Mouse (Mus musculus) natural killer cell, adult 2 months (primary cell): ENCODE data around the gene Dhcr7.

ENCODE experiments used
- DNase-seq, 2 experiments: peaks; one replicate each; pipeline ENCODE4 v3.0.0; 2022; ENCODE audit warnings: low spot score in 2 of 2

Gene Dhcr7

DNA sequence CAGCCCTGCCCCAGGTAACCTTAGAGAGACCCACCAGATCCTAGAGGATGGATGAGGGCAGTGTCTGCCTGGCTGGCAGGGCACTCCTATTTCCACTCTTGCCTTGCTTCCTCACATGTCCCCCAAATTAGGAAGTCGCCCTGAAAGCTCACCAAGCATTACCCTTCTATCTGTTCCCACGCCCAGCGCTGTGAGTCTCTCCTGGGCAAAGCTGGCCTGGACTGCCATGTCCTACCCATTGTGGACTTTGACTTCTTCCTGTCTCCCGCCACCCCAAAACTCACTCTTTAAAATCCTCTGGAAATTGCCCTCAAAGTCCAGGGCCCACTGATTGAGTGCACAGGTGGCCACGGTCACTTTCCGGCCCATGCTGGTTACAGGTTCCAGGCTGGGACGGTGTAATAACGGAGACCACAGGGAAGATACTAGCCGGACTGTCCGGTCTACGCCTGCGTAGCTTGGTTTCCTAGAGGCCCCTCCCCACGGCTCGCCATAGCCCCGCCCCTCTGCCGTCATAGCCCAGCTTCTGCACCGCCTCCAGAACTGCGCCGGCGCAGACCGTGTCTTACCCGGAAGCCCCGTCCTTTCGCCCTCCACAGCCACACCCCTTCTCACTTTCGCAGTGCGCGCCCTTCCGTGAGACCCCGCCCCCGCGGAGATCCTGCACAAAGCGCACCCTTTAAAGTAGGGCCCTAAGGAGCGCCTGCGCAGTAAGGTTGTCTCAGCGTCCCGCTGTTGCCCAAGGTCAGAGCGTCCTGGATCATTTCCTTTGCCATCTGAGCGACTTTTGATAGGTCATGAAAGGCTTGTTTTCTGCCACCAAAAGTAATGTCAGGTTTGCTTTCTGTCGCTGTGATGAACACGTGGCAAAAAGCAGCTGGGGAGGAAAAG, at the start of gene Dhcr7, which contains the start of gene Nadsyn1:
Dhcr7 (plus strand) TSS at position 771 of the 891 bp plus-strand sequence.
Nadsyn1 (minus strand) TSS at position 475 of the 891 bp plus-strand sequence.
- peak; percentile 99 for DNase-seq

DNA sequence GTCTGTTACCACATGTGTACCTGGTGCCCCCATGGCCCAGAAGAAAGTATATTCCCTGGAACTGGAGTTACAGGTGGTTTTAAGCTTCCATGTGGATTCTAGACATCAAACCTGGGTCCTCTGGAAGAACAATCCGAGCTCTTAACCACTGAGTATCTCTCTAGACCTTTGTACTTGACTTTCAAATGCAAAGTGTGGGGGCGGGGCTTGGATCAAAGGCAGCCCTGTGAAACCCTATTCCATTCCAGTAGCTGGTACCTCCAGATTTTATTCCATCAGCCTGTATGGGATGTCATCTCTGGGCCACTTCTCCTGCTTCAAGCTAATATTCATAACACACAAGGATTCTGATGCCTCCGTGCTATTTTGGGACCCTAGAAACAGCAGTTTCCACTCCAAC, 46.8 kb upstream of the Dhcr7 start:
- no peak for DNase-seq

- DNase-seq = no peak
Observed at GRCm38 (mm10) chr7:143777375-143777774, 45.6 kb upstream of the Dhcr7 start.

- DNase-seq = no peak
Observed at GRCm38 (mm10) chr7:143783378-143783995, 39.5 kb upstream of the Dhcr7 start.

DNA sequence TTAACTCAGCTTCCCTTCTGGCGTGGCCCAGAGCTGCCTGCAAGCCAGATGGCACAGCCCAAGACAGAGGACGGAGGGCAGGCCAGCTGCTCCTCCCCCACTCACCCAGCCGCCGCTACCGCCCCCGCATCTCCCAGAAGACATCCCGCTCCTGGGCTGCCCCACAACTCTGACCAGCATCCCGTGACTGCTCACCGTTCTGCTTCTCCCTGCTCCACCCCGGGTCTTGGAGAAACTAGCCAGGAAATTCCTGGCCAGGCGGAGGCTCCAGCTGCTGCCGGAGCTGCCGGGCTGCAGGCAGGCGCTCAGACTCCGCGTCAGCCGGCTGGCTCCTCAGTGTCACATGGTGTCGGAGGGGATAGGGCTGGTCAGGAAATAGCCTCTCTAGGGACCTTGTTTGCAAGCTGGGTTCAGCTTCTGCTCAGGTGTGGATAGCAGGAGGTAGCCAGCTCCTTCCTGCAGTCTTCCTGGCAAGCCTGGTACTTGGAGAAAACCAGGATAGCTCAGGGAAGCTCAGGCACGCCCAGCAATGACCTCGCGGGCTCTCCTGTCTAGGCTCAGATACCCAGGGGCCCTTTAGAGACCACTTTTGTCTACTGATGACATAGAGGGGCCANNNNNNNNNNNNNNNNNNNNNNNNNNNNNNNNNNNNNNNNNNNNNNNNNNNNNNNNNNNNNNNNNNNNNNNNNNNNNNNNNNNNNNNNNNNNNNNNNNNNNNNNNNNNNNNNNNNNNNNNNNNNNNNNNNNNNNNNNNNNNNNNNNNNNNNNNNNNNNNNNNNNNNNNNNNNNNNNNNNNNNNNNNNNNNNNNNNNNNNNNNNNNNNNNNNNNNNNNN, 38.7 kb upstream of the Dhcr7 start, which contains the start of gene Mrgpre:
Mrgpre (minus strand) TSS at position 505 of the 834 bp plus-strand sequence.
- DNase-seq = peak; percentile 16 to 48

- DNase-seq = no peak
Observed at GRCm38 (mm10) chr7:143792336-143792985, 30.5 kb upstream of the Dhcr7 start.

GRCm38 (mm10) chr7:143793121-143793520, 29.8 kb upstream of the Dhcr7 start:
- peak; percentile 26 to 63 for DNase-seq

- no peak for DNase-seq
Observed at GRCm38 (mm10) chr7:143798783-143799182, 24.2 kb upstream of the Dhcr7 start.

GRCm38 (mm10) chr7:143800770-143801169, 22.2 kb upstream of the Dhcr7 start:
- no peak for DNase-seq

DNA sequence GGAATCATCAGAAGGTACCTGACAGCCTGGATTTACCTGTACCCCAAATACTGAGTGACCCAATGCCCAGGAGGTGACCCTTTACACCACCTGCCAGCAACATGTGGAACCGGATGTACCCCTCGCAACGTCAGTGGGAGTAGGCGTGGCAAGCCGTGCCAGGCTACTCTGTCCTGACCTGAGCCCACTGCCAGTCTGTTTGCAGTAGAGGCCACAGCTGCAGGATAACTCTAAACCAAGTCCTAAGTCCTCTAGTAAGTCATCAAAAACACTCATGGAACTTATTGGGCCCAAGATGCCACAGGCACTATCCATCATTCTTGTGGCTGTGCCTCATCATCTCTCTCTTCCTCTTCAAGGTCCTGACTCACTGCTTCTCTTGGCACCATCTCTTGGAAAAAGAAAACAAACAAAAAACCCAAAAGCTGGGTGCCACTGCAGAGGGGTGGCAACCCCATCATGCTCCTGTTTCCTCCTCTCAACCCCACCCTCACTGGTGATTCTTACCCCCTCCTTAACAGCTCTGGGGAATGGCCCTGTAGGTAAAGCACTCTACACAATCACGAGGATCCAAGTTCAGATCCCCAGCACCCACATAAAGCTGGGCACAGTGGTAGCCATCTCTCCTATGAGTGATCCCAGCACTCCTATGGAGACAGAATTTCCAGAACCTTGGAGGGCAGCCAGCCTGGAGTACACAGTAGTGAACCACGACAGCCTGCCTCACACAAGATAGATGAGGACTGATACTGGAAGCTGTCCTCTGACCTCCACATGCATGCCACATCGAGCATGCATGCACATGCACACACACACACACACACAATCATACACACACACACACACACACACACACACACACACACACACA, 21.5 kb upstream of the Dhcr7 start:
- DNase-seq = no peak

DNA sequence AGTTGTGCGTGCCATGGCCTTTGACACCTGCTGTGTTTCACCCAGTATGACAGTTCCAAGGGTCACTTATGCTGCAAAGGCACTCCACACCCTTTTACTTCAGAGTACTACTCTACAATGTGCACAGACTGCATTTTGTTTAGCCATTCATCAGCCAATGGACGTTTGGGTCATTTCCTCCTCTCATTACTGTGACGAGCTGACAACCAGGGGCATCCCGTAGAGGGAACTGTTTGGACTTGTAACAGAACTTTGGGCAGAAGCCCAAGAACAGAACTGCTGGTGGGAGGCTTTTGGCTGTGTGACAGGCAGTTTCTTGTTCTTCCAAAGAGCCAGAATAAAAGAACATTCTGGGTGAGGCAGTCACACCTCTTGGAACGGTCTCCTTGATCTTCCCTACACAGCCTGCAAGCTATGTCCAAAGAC, 17.7 kb upstream of the Dhcr7 start:
- no peak for DNase-seq

DNA sequence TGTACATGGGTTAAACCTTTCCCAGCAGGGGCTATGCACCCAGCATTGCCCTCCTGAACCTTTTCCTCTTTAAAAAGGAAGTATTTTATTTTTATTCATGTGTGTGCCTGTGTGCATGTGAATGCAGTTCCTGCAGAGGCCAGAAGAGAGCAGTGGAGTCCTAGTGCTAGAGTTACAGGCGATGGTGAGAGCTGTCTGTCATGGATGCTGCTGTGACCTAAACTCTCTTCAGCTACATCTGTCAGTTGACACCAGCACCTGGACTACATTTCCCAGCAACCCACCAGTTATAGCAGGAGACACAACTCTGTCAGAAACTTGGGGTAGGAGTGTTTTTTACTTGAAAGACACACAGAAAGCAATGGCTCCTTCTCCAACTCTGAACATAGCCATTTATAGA, 14.0 kb upstream of the Dhcr7 start:
- DNase-seq = no peak

- no peak for DNase-seq
Observed at GRCm38 (mm10) chr7:143819201-143819600, 3.7 kb upstream of the Dhcr7 start.

- no peak for DNase-seq
Observed at GRCm38 (mm10) chr7:143821241-143821640, 1.7 kb upstream of the Dhcr7 start.

DNA sequence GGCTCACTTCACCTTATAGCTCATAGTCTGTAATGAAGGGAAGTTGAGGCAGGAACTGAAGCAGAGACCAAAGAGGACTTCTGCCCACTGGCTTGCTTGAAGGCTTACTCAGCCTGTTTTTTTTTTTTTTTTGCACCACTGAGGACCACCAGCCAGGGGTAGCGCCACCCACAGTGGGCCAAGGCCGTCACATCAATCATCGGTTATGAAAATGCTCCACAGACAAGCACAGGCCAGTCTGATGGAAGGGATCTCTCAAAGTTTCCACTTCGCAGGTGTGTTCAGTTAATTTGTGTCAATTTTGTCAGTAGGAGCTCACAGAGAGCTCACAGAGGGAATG, 291 bp downstream of the Dhcr7 start:
- DNase-seq = no peak

DNA sequence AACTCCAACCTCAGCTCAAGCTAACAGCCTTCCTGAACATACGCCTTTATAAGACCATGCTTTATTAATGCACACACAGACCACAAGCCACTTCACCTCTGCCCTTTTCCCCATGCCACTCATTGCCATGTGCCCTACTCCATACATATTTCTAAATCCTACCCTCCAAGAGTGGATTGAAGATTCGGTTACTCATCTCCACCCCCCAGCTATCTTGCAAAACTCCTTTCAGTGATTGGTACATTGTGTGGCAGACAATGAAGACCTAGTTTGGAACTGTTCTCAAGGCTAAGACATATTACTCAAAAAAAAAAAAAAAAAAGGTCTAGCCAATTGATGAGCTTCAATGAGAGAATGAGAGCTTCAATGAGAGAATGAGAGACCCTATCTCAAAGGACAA, 4.0 kb downstream of the Dhcr7 start:
- no peak for DNase-seq

GRCm38 (mm10) chr7:143829504-143830331, 6.8 kb downstream of the Dhcr7 start:
- DNase-seq = peak; percentile 93 to 94

- no peak for DNase-seq
Observed at GRCm38 (mm10) chr7:143830399-143830798, 7.5 kb downstream of the Dhcr7 start.

- DNase-seq = no peak
Observed at GRCm38 (mm10) chr7:143832196-143832595, 9.3 kb downstream of the Dhcr7 start.

GRCm38 (mm10) chr7:143832611-143833010, 9.7 kb downstream of the Dhcr7 start:
- DNase-seq = no peak
